Mouse (Mus musculus): ENCODE measurements around the gene Btbd9.

- TF ChIP-seq CTCF (IDR thresholded peaks at IDR 0.05; ENCODE audit: extremely low read depth, insufficient read length, insufficient replicate concordance, low read depth, low read length) (no peak), POLR2A (IDR thresholded peaks at IDR 0.05; ENCODE audit: low read depth, low read length) (no peak)
Measured at GRCm38 (mm10) chr17:30222361-30222760, 353.9 kb downstream of the Btbd9 start.

All from small intestine, adult 2 months (tissue).